Mouse (Mus musculus) urinary bladder, postnatal 25 days (tissue): ENCODE results near the gene Pank1.

Experiments
- DNase-seq: peaks from one replicate; pipeline ENCODE4 v3.0.0; 2022; ENCODE audit warnings: low spot score

Pank1 gene

DNA sequence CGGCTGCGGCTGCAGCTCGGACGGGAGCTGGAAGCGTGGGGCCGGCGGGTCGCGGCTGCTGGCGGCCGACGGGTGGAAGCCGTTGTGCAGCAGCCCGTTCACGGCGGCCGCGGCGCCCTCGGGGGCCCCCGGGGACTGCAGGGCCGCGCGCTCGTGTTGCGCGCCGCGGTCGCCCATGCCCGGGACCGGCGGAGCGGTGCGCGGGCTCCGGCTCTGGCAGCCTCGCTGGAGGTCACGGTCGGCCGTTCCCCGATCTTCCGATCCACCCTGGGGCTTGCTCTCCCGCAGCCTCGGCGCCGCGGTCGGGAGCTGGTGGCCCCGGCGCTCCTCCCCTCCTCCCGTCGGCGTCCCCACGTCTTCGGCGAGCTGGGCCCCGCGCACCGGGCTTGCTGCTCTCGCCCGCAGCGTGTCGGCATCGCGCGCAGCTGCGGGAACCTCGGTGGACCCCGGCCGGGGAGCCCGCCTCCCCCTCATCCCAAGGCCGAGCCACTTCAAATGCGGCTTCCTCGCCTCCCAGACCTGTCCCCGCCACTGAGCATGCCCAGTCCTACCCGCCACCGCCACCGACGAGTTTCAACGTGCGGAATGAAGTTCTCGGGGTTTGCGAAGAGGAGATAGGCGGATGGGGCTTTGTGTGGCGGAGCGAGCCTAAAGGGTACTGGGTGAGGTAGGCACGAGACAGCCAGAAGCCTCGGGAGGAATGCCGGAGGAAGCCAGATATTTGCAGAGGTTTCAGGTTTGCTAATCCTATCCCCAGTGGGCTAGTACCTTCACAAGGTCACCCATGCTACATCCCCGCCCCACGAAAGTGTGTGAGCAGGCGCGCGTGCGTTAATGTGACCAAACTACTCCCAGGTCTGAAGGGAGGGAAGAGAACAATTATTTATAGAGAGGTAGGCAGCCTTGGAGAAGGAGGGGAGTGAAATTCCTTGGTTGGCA, at the start of gene Pank1:
Pank1 (minus strand) TSS at position 853 of the 939 bp plus-strand sequence.
- DNase-seq: peak; percentile 61

DNA sequence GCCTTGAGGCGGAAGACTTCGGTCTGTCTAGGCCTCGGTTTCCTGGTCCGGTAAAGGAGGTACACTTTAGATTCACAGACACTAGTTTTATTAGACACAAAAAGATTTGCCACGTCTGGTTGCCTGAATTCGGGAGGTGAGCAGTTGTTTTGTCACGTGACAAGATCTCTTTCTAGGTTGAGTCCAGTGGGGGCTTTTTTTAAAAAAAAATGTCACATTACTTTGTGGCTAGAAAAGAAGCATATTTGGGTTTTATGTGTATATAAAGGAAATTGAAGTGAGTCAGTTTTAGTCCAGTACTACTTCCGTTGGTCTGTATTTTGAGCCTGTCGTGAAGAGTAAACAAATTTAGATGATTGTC, 43.3 kb upstream of the Pank1 start:
- DNase-seq: no peak

DNA sequence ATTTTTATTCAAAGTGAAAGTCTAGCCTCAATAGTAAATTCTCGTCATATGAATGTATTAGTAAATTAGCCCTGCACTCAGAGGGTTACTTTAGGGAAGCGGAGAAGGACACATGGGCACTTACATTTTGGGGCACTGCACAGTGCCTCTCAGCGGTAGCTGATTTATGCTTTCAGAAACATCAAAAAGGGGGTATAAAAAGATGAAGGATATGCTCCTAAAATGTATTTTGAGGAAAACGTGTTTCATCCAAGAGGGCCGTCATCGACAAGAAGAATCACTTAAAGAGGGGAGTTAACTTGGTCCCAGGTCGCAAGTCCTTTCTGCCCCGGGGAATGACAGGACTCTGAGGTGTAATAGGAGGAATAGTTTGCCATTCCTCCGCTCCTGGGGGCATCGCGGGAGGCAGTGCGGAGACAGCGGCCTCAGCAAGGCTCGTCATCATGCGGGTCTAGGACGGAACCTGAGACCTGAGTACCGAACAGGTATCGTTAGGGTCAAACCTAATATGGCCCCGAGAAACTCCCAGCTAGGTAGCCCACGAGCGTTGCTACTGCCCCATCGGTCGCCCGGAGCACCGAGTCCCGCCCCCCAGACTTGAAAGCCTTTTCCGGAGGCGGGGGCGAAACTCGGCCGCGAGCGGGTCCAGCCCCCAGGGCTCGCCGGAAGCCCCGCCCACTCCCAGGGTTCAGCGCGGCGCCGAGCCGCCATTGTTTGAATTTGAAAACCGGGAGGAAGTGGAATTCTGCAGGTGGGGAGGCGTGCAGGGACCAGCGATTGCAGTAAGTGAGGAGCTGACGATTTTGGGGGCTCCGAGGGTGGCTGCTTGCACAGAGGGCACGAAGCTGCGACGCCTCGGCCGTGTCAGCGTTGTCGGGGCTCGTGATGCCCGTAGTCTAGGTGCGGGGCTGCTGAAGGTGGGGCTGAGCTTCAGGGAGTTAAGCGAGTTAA, 42.7 kb upstream of the Pank1 start, which contains the start of gene Kif20b:
Kif20b (plus strand) TSS at position 710 of the 951 bp plus-strand sequence.
- peak; percentile 94 for DNase-seq

DNA sequence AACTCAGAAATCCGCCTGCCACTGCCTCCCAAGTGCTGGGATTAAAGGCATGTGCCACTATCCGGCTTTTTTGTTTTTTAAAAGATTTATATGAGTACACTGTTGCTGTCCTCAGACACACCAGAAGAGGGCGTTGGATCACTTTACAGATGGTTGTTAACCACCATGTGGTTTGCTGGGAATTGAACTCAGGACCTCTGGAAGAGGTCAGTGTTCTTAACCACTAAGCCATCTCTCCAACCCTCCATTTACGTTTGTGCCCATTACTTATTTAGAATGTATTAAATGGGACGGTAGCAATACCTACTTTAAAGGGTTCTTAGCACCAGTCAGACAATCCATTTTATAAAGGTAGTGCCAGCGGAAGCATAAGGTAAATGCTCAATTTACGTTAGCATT, 42.0 kb upstream of the Pank1 start:
- DNase-seq: no peak

DNA sequence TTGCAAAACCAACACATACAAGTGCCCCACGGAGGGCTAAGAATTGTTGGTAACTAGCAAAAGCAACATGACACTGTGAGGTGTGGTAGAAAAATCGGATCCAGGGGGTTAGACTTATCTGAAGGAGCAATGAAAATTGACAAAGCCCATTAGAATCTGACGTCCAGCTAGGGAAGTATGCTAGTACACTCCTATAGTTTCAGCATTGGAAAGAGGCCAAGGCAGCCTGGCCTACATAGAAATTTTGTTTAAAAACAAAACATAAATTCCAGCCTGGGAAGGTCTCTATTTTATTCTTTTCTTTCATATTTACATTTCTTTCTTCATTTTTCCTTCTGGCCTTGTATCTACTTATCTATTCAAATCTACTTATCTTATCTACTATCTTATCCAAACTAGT, 41.3 kb upstream of the Pank1 start:
- no peak for DNase-seq

DNA sequence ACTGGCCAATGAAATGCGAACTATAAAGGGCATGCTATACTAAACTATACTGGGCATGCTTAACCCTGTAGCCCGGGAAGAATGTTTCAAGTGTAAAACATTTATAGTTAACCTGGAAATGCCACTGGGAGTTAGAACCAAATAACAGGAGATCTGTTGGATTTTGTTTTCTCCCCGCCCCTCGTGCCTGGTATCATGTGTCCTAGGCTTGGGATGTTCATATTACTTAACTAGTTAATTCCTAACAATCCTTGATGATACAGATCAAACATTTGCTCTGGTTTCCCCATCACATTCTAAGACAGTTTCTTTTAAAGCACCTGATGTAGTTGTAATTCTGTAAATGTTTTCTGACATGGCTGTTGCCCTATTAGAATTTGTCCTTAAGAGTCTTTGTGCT, 40.8 kb upstream of the Pank1 start:
- no peak for DNase-seq

DNA sequence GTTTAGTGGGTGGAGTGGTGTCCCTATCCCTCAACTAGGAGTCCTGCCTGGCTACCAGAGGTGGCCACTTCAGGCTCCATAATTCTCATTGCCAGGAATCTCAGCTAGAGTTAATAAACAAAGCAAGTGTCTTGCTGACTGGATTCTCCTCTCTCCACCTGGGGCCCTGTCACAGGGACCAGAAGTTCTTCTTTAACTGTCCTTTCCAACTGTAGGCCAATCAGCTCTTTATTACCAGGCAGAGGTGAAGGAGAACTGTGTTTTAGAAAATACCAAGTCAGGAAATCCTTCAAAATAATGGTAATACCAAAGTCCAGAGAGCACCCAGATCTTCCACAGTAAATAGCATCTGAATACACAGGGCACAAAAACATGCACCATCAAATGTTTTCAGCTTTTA, 33.1 kb upstream of the Pank1 start:
- no peak for DNase-seq

DNA sequence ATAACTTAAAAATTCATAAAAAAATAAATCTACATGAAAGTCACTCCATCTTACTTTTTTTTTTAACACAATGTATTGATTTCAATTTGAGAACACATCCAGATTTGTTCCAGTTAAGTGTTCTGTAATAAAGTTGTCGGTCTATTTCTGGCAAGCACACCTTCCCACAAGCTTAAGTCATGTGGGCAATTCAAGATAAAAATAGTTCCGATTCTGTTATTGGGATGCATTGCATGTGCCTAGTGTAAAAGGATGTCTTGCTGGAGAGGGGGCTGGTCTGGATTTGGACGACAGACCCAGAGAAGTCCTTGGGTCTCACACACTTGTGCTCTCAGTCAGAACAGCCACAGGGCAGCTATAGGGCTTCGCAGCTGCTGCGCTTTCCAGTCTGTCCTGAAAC, 27.5 kb upstream of the Pank1 start:
- no peak for DNase-seq

DNA sequence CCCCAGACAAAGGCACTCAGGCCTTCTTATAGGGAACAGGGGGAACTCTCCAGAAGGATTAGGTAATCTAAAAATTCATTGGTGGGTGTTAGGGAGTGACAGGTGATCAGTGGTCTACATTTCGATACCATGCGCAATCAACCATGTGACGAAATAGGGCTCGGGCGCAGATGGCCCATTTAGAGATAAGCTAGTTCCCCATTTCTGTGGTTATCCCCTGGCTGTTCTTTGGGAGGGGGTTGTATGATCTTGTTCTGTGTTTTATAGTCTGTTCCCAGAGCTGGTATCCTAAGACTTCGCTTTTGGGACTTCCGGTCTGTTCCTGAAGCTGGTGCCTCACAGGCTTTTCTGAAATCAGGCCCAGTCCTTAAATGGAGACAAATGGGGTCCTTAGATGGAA, 26.2 kb upstream of the Pank1 start:
- no peak for DNase-seq

DNA sequence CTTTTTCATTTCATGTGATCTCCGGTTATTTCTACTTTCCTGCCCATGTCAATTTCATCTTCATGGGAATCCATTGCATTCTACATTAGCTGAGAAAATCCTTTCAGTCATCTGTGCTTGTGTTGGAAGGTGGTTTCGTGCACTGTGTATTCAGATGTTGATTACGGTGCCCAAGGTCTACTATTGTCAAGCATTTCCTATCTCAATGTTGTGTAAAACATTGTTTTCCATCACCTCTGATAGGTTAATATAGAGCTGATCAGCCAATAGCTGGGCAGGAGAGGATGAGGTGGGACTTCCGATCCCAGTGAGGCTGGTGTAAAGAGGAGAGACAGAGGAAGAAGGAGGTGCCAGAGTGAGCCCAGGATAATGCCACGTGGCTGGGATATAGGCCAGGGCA, 24.8 kb upstream of the Pank1 start:
- no peak for DNase-seq

DNA sequence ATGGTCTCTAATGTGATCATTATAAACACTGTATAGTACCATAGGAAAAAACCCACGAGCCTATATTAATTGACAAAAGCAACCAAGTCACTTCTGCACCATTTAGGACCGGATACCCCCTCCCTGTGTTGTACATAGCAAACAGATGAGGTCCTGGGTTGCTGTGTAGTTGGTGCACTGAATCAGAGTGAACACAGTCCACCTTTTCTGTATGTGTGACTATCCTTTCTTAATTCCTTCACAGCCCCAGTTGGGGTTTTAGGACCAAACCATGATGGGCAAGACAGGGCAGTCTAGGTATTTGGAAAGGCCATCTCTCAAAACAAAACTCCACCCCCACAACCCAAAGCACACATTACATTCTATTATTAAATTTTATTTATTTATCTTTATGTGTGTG, 22.5 kb upstream of the Pank1 start:
- no peak for DNase-seq

DNA sequence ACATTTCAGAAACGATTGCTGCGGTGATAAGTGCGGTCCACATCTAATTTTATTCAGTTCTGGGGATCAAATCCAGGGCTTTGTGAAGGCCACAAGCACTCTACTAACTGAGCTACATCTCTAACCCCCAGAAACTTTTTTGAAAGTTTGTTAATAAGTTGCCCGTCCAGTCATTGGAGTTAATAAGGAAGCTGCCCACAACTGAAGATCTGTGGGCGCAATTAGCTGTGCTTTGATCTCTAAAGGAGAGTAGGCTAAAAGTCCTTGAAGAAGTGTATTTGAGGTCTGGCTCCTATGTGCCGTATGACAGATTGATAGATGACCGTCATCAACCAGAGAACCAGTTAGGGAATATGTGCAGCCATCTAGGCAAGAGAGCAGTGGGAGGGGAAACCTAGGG, 22.0 kb upstream of the Pank1 start:
- no peak for DNase-seq

DNA sequence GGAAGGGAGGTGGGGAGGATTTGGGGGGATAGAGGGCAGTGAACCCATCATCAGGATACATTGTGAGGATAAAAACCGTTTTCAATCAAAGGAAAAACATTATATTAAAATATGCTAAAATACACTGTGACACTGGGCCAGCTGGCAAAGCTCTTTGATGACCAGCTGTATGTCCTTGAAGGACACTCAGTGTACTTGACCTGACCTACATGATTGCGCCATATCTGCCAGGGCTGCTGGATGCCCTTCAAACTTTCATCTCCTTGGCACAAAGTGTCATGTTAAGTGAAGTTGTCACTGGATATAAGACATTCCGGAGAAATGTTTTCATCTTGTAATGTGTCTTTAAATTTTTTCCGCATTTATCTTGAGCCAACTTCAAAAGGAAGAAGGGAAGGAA, 19.7 kb upstream of the Pank1 start:
- DNase-seq: no peak

DNA sequence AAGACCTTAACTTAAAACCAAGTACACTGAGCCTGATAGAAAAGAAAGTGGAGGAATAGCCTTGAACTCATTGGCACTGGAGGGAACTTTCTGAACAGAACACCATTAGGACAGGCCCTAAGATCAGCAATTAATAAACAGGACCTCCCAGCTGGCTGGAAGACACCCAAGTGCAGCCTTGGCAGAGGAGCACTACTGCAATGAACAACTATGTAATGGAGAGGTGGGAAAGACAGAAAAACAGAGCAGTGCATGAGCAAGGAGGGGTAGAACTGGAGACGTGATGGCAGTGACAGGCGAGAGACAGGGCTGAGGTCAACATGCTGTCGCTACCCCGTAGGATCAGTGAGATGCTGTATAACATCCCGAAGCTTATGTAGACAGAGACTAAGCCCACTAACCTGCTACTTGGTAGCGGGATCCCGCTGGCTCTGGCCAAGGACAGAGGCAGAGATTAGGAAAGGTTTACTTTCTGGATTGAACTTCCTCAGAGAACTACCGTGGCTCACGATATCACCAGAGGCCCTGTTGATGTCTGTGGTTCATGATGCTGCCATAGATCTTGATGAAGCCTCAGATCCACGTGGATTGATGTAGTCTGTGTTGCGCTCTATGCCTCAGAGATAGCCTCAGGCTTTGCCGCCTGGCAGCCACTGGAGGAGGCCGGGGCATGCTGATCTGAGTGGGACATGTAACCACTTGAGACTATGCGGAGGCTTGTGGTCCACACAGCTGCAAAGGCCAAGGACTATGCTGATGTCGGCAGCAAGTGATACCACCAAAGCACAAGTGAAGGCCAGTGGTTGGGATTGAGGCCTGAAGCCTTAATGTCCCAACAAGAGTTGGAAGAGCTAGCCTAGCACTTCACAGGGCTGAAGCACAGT, 18.1 kb upstream of the Pank1 start:
- DNase-seq: no peak

DNA sequence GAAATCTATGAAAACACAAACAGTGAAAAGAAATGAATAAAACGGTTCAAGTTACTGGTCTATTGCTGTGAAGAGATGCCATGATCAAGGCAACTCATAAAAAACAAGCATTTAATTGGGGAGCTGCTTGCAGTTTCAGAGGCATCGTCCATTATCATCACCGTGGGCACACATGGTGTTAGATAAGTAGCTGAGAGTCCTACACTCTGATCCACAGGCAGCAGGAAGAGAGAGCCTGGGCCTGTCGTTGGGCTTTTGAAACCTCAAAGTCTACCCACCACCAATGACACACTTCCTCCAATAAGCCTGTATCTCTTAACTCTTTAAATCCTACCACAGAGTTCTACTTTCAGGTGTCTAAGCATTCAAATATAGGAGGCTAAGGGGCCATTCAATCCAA, 15.8 kb upstream of the Pank1 start:
- no peak for DNase-seq

DNA sequence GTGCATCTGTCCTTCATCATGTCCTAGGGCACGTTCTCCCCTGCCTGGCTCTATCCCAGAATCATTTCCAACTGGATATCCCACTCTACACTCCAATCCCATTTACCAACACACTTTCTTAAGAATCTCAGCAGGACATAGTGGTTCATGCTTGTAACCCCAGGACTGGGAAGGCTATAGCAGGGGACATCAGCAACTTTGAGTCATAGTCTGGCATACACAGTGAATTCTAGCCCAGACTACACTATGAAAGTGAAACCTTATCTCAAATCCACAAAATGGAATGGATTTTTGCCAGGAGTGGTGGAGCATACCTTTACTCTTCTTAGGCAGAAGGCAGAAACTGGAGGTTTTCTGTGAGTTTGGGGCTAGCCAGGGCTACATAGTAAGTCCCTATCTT, 12.3 kb upstream of the Pank1 start:
- no peak for DNase-seq

DNA sequence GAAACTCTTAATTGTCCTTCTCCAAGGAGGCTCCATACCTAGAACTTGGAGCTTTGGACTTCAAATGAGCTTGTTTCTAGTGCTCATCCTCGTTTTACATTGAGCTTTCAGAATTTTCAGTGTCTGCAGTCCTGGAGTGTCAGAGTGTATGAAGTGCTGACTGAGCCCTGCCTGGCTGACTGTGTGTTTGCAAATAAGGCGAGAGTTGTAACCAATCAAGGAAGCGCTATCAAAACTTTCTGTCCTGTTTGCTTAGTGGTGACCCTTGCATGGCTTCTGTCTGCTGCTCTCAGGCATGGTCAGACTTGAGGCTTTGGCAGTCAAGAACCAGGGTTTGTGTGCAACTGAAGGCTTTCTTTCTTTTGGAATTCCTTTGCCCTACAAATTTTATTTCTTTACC, 11.7 kb upstream of the Pank1 start:
- DNase-seq: no peak

DNA sequence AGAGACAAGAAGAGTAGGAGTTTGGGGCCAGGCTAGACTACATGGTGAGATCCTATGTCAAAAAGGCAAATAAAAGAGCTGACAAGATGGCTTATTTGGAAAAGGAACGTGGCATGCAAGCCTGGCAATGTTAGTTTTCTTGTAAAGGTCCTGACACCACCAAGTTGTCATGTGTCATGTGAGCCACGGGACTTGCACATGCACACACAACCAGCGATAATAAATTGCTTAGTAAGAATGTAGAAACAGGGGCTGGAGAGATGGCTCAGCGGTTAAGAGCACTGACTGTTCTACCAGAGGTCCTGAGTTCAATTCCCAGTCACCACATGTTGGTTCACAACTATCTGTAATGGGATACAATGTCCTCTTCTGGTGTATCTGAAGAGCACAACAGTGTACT, 7.1 kb upstream of the Pank1 start:
- DNase-seq: no peak

DNA sequence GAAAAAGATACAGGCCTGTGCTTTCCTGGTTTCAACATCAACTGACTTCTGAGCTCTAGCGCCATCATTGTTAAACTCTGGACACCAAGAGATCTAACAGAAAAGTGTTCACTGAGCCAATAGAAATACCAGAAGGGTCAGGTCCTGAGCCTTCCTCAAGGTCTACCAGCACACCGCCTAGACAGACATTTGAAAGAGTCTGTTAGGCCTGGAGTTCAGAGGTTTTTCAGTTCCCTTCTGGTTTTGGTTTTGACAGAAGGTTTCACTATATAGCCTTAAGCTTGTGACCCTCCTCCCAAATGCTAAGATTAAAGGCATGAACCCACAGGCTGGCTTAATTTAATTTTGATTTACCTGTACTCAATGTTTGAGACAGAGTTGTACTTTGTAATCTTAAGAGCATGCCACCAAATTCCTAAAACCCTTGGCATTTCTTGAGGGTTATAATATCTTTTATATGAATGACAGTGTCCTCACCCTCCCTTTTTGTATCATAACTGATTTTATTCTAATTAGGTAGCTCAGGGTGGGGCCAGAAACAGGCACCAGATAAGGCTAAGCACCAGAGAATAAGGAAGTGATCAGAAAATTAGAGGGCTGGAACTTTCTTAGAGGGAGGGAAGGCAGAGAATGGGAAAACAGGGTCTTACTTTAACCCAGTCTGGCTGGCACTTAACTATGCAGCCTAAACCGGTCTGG, 4.4 kb upstream of the Pank1 start:
- DNase-seq: no peak

DNA sequence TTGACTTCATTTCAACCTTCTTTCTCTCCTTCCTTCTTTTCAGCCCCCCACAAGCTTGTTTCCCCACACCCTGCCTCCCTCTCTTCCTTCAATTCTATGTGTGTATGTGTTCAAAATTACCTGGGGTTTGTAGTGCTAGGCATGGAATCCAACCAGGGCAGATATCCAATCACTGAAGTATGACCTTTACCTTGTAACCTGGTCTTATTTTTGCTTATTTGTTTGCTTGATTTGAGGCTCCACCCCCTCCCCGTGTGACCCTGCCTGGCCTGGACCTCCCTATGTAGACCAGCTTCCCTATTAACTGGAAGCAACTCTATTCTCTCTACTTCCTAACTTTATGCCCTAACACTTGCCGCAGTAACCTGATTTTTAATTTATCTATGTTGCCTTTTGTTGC, 3.2 kb upstream of the Pank1 start:
- DNase-seq: no peak

DNA sequence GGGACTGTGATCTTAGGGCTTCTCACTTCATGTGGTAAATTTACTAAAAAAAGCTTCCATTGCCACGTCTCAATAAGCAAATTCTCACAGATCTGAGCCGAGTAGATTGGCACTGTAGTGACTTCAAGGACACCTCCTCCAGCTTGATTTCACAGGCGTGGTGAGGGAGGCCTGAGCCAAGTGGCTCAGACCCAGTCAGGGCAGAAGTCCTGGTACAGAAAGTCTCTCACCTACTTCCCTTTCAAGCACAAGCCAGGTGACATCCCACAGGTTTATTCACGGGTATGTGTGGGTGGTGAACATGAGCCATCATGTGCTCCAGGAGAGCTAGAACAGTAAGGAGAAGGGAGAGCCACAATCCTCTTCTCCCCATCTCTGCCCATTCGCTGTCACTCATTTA, 1.9 kb upstream of the Pank1 start:
- DNase-seq: no peak
